Mouse (Mus musculus) hindbrain, postnatal 0 days (tissue): ENCODE results near the gene H2-Eb2. TPM values are rescaled to one million over a fixed set of nuclear protein-coding genes. Genes with fewer than 3 reads are reported as not detected.

ENCODE experiments used
- ATAC-seq: fragments of 200-750 bp; cut with Nextera tagmentation; 2 replicates; pipeline ENCODE4 v1.8.0; 2017; ENCODE audit warnings: mild to moderate bottlenecking, moderate TSS enrichment, moderate library complexity
- DNase-seq: peaks from one replicate; pipeline ENCODE4 v3.0.0-alpha.2; 2015; ENCODE audit warnings: low spot score
- H3K27ac ChIP-seq: fragments of 300-500 bp; sonication (generic); 2 replicates; pipeline ENCODE4 v1.5.1; 2014; ENCODE audit warnings: mild to moderate bottlenecking
- H3K27me3 ChIP-seq: fragments of 300-500 bp; sonication (generic); 2 replicates; pipeline ENCODE4 v1.6.1; 2014; ENCODE audit warnings: low read length, mixed read lengths; ENCODE audit not compliant: insufficient read depth
- H3K36me3 ChIP-seq: fragments of 300-500 bp; sonication (generic); 2 replicates; pipeline ENCODE4 v1.6.1; 2014; ENCODE audit warnings: low read length, mixed read lengths; ENCODE audit not compliant: insufficient read depth
- H3K4me1 ChIP-seq: fragments of 300-500 bp; sonication (generic); 2 replicates; pipeline ENCODE4 v1.6.1; 2014; ENCODE audit warnings: antibody characterized with exemption, low read length, mixed read lengths; ENCODE audit not compliant: insufficient read depth
- H3K4me2 ChIP-seq: fragments of 300-500 bp; sonication (generic); 2 replicates; pipeline ENCODE4 v1.6.1; 2014; ENCODE audit warnings: low read depth, mild to moderate bottlenecking, low read length, moderate library complexity, mixed read lengths
- H3K4me3 ChIP-seq: fragments of 300-500 bp; sonication (generic); 2 replicates; pipeline ENCODE4 v1.5.1; 2014; ENCODE audit warnings: low read length
- H3K9ac ChIP-seq: fragments of 300-500 bp; sonication (generic); replicated peaks from 2 replicates; pipeline ENCODE4 v1.6.1; 2014; ENCODE audit warnings: mild to moderate bottlenecking, low read length, moderate library complexity, mixed read lengths
- H3K9me3 ChIP-seq: fragments of 300-500 bp; sonication (generic); 2 replicates; pipeline ENCODE4 v1.6.1; 2016; ENCODE audit warnings: low read length, mixed read lengths
- CTCF ChIP-seq: IDR thresholded peaks from 2 replicates; pipeline ENCODE4 v1.5.1; 2016; ENCODE audit warnings: antibody characterized with exemption, control low read depth, low read depth
- WGBS: fragments of 180-500 bp; shearing (Covaris S2); extraction: QIAGEN DNeasy Blood & Tissue Kit; methylation state at CpG from one replicate; pipeline ENCODE4 v1.1.7; 2014; 5-methylcytosine and 5-hydroxymethylcytosine counted together
- polyA plus RNA-seq: library from polyadenylated mRNA; unstranded; fragments of >200 nt; fragmentation: Nextera tagmentation; extraction: Ambion mirVana; gene quantifications from 2 replicates; pipeline ENCODE4 v1.2.1, GENCODE M21; 2015
- total RNA-seq: library from RNA; depleted of rRNA; stranded (reverse); fragments of >200 nt; gene quantifications from 2 replicates; pipeline ENCODE4 v1.2.3, GENCODE M21; 2014

H2-Eb2 gene
- total and polyA plus RNA-seq, 2 experiments from 2014 or later, result 0.05 to 0.20 TPM

DNA sequence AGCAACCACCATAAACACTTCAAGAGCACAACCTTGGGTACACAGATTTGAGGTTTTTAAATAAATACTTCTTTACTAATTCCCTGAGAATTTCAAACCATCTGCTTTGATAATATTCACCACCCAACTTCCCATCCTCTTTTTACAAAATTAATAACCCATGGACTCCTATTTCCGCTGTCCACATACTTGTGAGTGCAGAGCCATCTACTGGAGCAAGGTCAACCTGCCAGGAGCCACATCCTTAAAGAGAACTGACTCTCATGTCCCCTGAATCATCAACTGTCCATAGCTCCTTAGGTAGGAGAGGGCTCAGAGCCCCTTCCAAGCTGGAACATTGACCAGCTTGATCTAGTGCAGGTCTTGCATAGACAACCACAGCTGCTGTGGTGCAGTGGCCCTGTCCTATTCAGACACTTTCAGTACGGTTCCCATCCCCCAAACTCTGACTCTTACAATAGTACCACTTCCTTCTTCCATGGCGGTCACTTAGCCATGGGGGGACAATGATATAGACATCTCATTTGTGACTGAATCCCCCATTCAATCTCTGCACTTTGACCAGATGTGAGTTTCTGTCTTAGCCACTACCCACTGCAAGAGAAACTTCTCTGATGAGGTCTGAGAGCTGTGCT is 38.3 kb downstream of the H2-Eb2 start:
- TF ChIP-seq CTCF, result no peak
- H3K9ac ChIP-seq, result no peak overlapping the region

DNA sequence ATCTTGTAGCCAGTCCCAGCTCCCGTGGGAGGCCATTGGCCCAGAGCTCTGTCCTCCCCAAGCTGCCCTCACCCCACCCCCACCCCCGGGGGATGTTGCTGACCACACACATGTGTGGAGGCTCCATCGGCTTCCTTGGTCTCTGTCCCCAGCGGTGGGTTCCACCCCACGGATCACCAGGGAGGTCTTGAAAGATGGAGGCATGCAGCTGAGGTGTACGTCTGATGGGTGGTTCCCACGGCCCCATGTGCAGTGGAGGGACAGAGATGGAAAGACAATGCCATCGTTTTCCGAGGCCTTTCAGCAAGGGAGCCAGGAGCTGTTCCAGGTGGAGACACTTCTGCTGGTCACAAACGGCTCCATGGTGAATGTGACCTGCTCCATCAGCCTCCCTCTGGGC is 39.6 kb downstream of the H2-Eb2 start:
- no peaks in the 10 kb centered on the region for H3K36me3 ChIP-seq
- no peak for DNase-seq
- no peak for TF ChIP-seq CTCF
- ATAC-seq, result no peak
- no peak overlapping the region for H3K27ac ChIP-seq
- no peak overlapping the region for H3K4me3 ChIP-seq
- no peaks in the 10 kb centered on the region for H3K4me1 ChIP-seq
- no peak overlapping the region for H3K4me2 ChIP-seq
- WGBS, result 80% methylated on average over 10 of the region's 10 CpGs
- H3K9me3 ChIP-seq, result no peaks in the 10 kb centered on the region
- H3K27me3 ChIP-seq, result no peaks in the 10 kb centered on the region
- H3K9ac ChIP-seq, result no peak overlapping the region

More for the DNA sequence above, 38.3 kb downstream of the H2-Eb2 start:
- H3K27ac ChIP-seq, result no peak overlapping the region
- no peaks in the 10 kb centered on the region for H3K4me1 ChIP-seq
- H3K4me3 ChIP-seq, result no peak overlapping the region
- DNase-seq (no peak), ATAC-seq (no peak)
- WGBS, result 92% methylated on average over 3 of the region's 3 CpGs
- H3K27me3 ChIP-seq, result no peaks in the 10 kb centered on the region
- no peaks in the 10 kb centered on the region for H3K36me3 ChIP-seq
- no peaks in the 10 kb centered on the region for H3K9me3 ChIP-seq
- H3K4me2 ChIP-seq, result no peak overlapping the region

DNA sequence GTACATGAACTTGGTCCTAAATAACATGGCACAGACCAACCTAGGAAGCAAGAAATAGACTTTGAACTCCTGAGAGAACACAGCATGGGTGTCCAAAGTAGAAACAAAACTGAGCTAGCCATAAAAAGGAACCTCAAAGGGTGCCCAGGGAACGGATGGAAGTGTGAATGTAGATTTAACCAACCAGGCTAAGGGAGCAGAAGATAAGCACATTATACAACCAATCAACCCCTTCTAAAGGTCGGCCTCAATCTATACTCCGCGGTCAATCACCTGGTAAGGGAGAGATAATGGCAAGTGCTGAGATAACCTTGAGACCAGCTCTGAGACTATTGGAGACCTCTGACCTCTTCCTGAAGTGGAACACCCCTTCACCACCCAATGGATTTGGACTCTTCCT is 45.1 kb downstream of the H2-Eb2 start:
- ATAC-seq, result no peak
- no peak for TF ChIP-seq CTCF

DNA sequence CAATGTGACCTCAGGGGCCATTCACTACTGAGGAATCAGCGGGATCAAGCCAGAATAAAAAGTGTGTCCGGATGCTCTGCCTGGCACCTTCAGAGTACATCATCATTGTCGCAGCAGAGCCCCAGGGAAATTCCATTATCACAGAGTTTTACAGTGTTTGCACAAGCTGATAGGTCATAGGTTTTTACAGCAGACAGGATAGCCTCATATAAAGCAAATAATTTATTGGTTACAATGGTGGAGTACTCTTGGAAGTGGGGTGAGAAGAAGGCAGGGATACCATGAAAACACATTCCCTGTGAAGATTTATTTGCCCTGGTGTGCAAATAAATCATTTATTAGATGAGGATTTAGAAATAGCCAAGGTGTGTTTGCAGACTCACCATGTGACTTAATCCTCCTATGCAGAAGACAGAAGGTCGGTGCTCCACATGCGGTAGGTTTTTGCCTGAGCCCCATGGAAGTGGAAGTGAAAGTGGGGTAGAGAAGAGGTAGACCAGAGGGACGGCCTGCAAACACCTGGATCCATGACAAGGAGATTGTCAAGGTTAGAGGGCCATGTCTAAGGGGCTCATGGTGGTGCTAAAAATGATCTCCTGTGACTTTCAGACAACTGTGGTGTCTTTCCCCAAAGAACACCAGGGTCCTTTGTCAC is 47.7 kb downstream of the H2-Eb2 start:
- no peak for TF ChIP-seq CTCF
- Histone ChIP-seq H3K9me3 (no peaks in the 10 kb centered on the region), H3K27me3 (no peaks in the 10 kb centered on the region), H3K4me2 (no peak overlapping the region), H3K4me3 (no peak overlapping the region), H3K36me3 (no peaks in the 10 kb centered on the region), H3K27ac (no peak overlapping the region), H3K9ac (no peak overlapping the region), H3K4me1 (no peaks in the 10 kb centered on the region)
- WGBS, result 77% methylated on average over 6 of the region's 6 CpGs
- ATAC-seq, result no peak
- DNase-seq, result no peak

More for the DNA sequence above, 45.1 kb downstream of the H2-Eb2 start:
- DNase-seq, result no peak
- Histone ChIP-seq H3K9ac (no peak overlapping the region), H3K27ac (no peak overlapping the region), H3K9me3 (no peaks in the 10 kb centered on the region), H3K4me1 (no peaks in the 10 kb centered on the region), H3K27me3 (no peaks in the 10 kb centered on the region), H3K4me3 (no peak overlapping the region), H3K36me3 (no peaks in the 10 kb centered on the region), H3K4me2 (no peak overlapping the region)
- WGBS, result 85% methylated on average over 4 of the region's 4 CpGs

DNA sequence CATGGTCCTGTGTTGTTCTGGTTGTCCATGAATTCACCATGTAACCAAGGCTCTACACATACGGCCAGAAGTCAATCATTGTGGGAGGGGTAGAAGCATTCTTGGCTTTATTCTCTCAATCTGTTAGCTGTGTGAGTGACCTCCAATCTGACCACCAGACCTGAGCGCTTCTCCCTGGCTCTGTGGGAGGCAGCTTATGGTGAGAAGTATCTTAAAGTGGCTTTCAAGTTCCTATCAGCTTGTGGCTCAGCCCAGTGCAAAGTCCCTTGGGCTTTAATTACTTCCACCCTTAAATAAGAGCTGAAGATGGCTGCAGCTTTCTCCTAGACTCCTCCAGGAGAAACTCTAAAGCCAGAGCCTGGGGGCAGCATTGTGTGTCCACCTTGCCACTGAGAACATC is 51.4 kb downstream of the H2-Eb2 start, which contains the start of gene Btnl1:
Gene Btnl1, plus strand, starts transcription at position 286 of the 400 bp plus-strand sequence.
- TF ChIP-seq CTCF, result no peak
- no peak within 1 kb of the TSS for H3K4me3 ChIP-seq
- no peak within 1 kb of the TSS for H3K27ac ChIP-seq
- no peaks in the 10 kb centered on the region for H3K4me1 ChIP-seq
- 78% methylated on average over 2 of the region's 2 CpGs for WGBS
- ATAC-seq (no peak), DNase-seq (no peak)
- no peaks in the 10 kb centered on the region for H3K27me3 ChIP-seq
- H3K9me3 ChIP-seq, result no peaks in the 10 kb centered on the region
- H3K36me3 ChIP-seq, result no peaks in the 10 kb centered on the region
- H3K9ac ChIP-seq, result no peak within 1 kb of the TSS
- H3K4me2 ChIP-seq, result no peak within 1 kb of the TSS

DNA sequence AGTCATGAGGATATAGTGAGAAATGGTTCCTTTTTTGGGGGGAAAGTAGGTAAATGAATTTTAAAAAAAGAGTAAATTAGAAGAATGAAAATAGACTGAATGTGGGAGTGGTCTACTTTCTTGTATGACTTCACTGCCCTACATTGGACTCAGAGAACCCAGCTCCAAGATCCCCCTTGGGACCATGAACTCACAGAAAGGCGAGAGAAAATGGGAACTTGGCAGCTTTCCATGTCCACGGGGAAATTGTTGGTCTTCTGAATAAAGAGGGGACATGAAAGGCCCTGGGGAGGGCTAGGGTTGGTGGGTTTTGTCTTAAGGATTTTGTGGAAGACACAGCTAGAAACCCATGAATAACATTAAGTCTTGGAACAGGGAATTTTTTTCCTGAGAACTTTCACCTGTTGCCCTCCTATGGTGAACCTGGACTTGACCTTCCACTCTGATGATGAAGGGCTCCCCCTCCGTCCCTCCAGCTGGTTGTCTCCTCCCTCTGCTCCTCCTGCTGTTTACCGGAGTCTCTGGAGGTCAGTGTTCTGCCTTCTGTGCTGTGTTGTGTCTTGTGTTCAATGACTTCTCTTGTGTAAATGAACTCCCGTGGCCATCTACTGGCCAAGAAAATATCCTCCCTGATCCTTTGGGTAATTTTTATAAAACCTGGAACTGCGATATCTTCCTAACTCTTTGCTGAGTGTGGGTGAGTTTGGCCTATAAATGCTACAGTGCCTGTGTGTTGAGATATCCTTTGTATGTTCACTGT is 52.2 kb downstream of the H2-Eb2 start:
- Histone ChIP-seq H3K4me3 (no peak overlapping the region), H3K4me2 (no peak overlapping the region), H3K9ac (no peak overlapping the region), H3K9me3 (no peaks in the 10 kb centered on the region), H3K27ac (no peak overlapping the region), H3K27me3 (no peaks in the 10 kb centered on the region), H3K36me3 (no peaks in the 10 kb centered on the region), H3K4me1 (no peaks in the 10 kb centered on the region)
- DNase-seq (no peak), ATAC-seq (no peak)
- peak; percentile 22; the same call in 1 of the 2 replicates for TF ChIP-seq CTCF
- 51% methylated on average over 6 of the region's 6 CpGs for WGBS
